Mouse (Mus musculus): Measurements from ENCODE around the gene Lrrc17. TPM values are rescaled to one million over a fixed set of nuclear protein-coding genes. Genes with fewer than 3 reads are reported as not detected.

Lrrc17 gene
- polyA plus RNA-seq, 1 experiment from 2014 or later, result 66.1 TPM

DNA sequence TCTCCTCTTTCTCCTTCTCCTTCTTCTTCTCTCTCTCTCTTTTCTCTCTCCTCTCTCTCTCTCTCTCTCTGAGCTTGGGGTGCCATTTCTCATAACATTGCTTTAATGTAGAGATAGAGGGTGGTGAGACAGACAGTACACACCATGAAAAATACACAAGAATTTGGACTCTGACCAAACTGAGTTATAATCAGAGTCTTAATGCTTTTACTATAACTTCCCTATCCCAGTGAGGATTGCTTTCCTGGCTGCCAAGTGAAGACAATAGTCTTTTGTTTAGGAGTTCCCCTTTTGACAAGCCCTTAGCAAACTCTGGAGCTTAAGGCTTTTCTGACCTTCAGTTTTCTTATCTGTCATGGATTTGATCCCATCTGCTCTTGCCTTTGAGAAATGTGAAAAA is 1.9 kb downstream of the Lrrc17 start:
- no peak for ATAC-seq (ENCODE audit: insufficient number of reproducible peaks, insufficient read depth, low FRiP score, low read depth)
- H3K9ac ChIP-seq (replicated peaks; ENCODE audit: low read depth, low read length), result no peak overlapping the region
- H3K27ac ChIP-seq (ENCODE audit: low read length), result no peak overlapping the region

DNA sequence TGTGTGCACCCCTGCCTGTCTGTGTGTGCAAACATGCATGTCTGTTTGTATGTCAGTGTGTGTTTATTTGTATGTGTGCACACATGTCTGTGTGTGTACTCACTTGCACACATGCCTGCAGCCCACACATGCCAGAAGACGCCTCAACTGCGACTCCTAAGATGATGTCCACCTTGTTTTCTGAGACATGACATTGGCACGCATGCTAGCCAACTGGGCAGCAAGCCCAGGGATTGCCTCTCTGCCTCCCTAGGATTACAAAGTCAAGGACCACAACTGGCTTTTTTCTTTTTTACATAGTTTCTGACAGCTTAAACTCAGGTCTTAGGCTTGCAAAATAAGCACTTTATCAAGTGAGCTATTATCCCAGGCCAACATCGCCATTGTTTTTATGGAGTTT is 2.4 kb downstream of the Lrrc17 start:
- Histone ChIP-seq H3K9ac (replicated peaks; ENCODE audit: low read depth, low read length) (no peak overlapping the region), H3K27me3 (ENCODE audit: control insufficient read depth, insufficient read depth, low read length) (no peaks in the 10 kb centered on the region), H3K36me3 (ENCODE audit: control insufficient read depth, insufficient read depth, low read length) (no peaks in the 10 kb centered on the region), H3K9me3 (ENCODE audit: control insufficient read depth, low read depth, low read length) (no peaks in the 10 kb centered on the region), H3K27ac (ENCODE audit: low read length) (no peak overlapping the region), H3K4me3 (ENCODE audit: low read depth, low read length) (no peak overlapping the region), H3K4me1 (ENCODE audit: control insufficient read depth, insufficient read depth, low read length) (peaks cover 13% of the 10 kb centered on the region), H3K4me2 (replicated peaks; ENCODE audit: low read depth, low read length) (peak overlapping the region; percentile 49; the same call in 1 of the 2 replicates)
- ATAC-seq (ENCODE audit: insufficient number of reproducible peaks, insufficient read depth, low FRiP score, low read depth), result no peak
- 61% methylated on average over 4 of the region's 4 CpGs for WGBS

More for the DNA sequence above, 1.9 kb downstream of the Lrrc17 start:
- Histone ChIP-seq H3K36me3 (ENCODE audit: control insufficient read depth, insufficient read depth, low read length) (no peaks in the 10 kb centered on the region), H3K4me1 (ENCODE audit: control insufficient read depth, insufficient read depth, low read length) (peaks cover 13% of the 10 kb centered on the region), H3K4me2 (replicated peaks; ENCODE audit: low read depth, low read length) (peak overlapping the region; percentile 49), H3K9me3 (ENCODE audit: control insufficient read depth, low read depth, low read length) (no peaks in the 10 kb centered on the region), H3K4me3 (ENCODE audit: low read depth, low read length) (peak overlapping the region; percentile 36; the same call in 1 of the 2 replicates), H3K27me3 (ENCODE audit: control insufficient read depth, insufficient read depth, low read length) (no peaks in the 10 kb centered on the region)

- no peaks in the 10 kb centered on the region for H3K36me3 ChIP-seq (ENCODE audit: control insufficient read depth, insufficient read depth, low read length)
- 79% methylated on average over 8 of the region's 8 CpGs for WGBS
- H3K27me3 ChIP-seq (ENCODE audit: control insufficient read depth, insufficient read depth, low read length), result no peaks in the 10 kb centered on the region
- H3K27ac ChIP-seq (ENCODE audit: low read length), result no peak overlapping the region
- peaks cover 13% of the 10 kb centered on the region for H3K4me1 ChIP-seq (ENCODE audit: control insufficient read depth, insufficient read depth, low read length)
- no peak overlapping the region for H3K4me2 ChIP-seq (replicated peaks; ENCODE audit: low read depth, low read length)
- no peaks in the 10 kb centered on the region for H3K9me3 ChIP-seq (ENCODE audit: control insufficient read depth, low read depth, low read length)
- H3K4me3 ChIP-seq (ENCODE audit: low read depth, low read length), result no peak overlapping the region
- ATAC-seq (ENCODE audit: insufficient number of reproducible peaks, insufficient read depth, low FRiP score, low read depth), result no peak
- no peak overlapping the region for H3K9ac ChIP-seq (replicated peaks; ENCODE audit: low read depth, low read length)
Measured at GRCm38 (mm10) chr5:21547005-21547404, 3.6 kb downstream of the Lrrc17 start.

DNA sequence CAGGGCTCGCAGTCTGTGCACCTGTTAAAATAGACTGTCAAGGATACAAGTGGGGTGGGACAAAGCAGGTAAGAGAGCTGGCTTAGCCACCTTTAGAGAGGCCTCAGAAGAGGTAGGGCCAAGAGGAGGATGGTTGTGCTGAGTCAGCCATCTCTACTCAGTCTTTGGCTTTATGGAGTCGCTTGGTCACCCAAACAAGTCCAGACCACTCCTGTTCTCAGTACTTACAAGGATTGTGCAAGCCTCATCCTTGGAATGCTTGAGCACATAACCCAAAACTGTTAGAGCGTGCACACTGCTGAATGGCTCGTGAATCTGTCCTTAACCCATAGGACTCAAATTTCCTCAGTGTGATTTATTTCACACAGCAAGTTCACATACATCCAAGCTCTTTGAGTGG is 10.3 kb downstream of the Lrrc17 start:
- Histone ChIP-seq H3K36me3 (ENCODE audit: control insufficient read depth, insufficient read depth, low read length) (no peaks in the 10 kb centered on the region), H3K27ac (ENCODE audit: low read length) (no peak overlapping the region), H3K9me3 (ENCODE audit: control insufficient read depth, low read depth, low read length) (no peaks in the 10 kb centered on the region), H3K4me2 (replicated peaks; ENCODE audit: low read depth, low read length) (no peak overlapping the region), H3K9ac (replicated peaks; ENCODE audit: low read depth, low read length) (no peak overlapping the region), H3K4me3 (ENCODE audit: low read depth, low read length) (no peak overlapping the region), H3K27me3 (ENCODE audit: control insufficient read depth, insufficient read depth, low read length) (no peaks in the 10 kb centered on the region), H3K4me1 (ENCODE audit: control insufficient read depth, insufficient read depth, low read length) (no peaks in the 10 kb centered on the region)
- no peak for ATAC-seq (ENCODE audit: insufficient number of reproducible peaks, insufficient read depth, low FRiP score, low read depth)
- WGBS, result 86% methylated on average over 4 of the region's 4 CpGs

DNA sequence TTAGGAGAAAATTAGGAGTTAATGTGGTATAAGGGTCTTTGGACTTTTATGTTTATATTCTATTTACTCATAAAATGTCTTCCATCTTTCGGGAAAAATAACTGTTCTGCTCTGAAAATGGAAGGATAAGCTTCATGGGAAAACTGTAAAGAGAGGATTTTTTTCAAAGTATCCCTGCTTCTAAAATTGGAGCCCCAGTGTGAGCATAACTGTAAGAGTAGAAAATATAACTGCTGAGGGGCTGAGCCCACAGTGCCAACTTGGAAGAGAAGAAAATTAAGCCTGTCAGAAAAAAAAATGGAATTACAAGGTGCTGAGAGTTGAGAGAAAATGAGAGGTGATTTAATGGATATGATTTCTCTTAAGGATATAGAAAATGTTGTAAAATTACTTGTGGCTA is 11.4 kb downstream of the Lrrc17 start:
- no peak for ATAC-seq (ENCODE audit: insufficient number of reproducible peaks, insufficient read depth, low FRiP score, low read depth)
- no peak overlapping the region for H3K9ac ChIP-seq (replicated peaks; ENCODE audit: low read depth, low read length)
- no peak overlapping the region for H3K27ac ChIP-seq (ENCODE audit: low read length)
- no peaks in the 10 kb centered on the region for H3K36me3 ChIP-seq (ENCODE audit: control insufficient read depth, insufficient read depth, low read length)
- no peaks in the 10 kb centered on the region for H3K4me1 ChIP-seq (ENCODE audit: control insufficient read depth, insufficient read depth, low read length)
- no peaks in the 10 kb centered on the region for H3K27me3 ChIP-seq (ENCODE audit: control insufficient read depth, insufficient read depth, low read length)
- H3K4me3 ChIP-seq (ENCODE audit: low read depth, low read length), result no peak overlapping the region
- no peaks in the 10 kb centered on the region for H3K9me3 ChIP-seq (ENCODE audit: control insufficient read depth, low read depth, low read length)
- no peak overlapping the region for H3K4me2 ChIP-seq (replicated peaks; ENCODE audit: low read depth, low read length)
- WGBS, result 86% methylated on average over 1 of the region's 1 CpGs

DNA sequence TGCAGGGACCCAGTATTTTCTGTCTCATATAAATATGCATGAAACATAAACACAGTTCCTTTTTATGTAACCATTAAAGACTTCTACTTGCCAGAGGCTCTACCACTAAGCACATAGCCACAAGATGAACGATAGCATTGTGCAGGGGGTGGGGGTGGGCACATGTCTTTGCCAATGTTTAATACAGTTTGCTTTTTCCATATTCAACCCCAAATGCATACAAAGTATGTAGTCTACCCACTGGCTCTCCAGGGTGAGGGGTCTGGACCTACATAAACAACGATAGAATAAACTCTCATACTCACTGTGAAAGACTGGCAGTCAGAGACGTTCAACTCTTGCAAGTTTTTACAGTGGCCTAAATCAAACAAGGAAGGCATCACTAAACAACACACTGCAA is 13.1 kb downstream of the Lrrc17 start:
- Histone ChIP-seq H3K4me2 (replicated peaks; ENCODE audit: low read depth, low read length) (no peak overlapping the region), H3K4me3 (ENCODE audit: low read depth, low read length) (no peak overlapping the region), H3K27me3 (ENCODE audit: control insufficient read depth, insufficient read depth, low read length) (no peaks in the 10 kb centered on the region), H3K4me1 (ENCODE audit: control insufficient read depth, insufficient read depth, low read length) (no peaks in the 10 kb centered on the region), H3K9me3 (ENCODE audit: control insufficient read depth, low read depth, low read length) (no peaks in the 10 kb centered on the region), H3K36me3 (ENCODE audit: control insufficient read depth, insufficient read depth, low read length) (no peaks in the 10 kb centered on the region), H3K9ac (replicated peaks; ENCODE audit: low read depth, low read length) (no peak overlapping the region), H3K27ac (ENCODE audit: low read length) (no peak overlapping the region)
- 49% methylated on average over 3 of the region's 3 CpGs for WGBS
- no peak for ATAC-seq (ENCODE audit: insufficient number of reproducible peaks, insufficient read depth, low FRiP score, low read depth)

GRCm38 (mm10) chr5:21563936-21564335 is 20.6 kb downstream of the Lrrc17 start:
- Histone ChIP-seq H3K4me3 (ENCODE audit: low read depth, low read length) (no peak overlapping the region), H3K9me3 (ENCODE audit: control insufficient read depth, low read depth, low read length) (no peaks in the 10 kb centered on the region), H3K27ac (ENCODE audit: low read length) (no peak overlapping the region), H3K4me1 (ENCODE audit: control insufficient read depth, insufficient read depth, low read length) (no peaks in the 10 kb centered on the region), H3K4me2 (replicated peaks; ENCODE audit: low read depth, low read length) (no peak overlapping the region), H3K27me3 (ENCODE audit: control insufficient read depth, insufficient read depth, low read length) (no peaks in the 10 kb centered on the region), H3K36me3 (ENCODE audit: control insufficient read depth, insufficient read depth, low read length) (no peaks in the 10 kb centered on the region), H3K9ac (replicated peaks; ENCODE audit: low read depth, low read length) (no peak overlapping the region)
- WGBS, result 86% methylated on average over 2 of the region's 2 CpGs
- no peak for ATAC-seq (ENCODE audit: insufficient number of reproducible peaks, insufficient read depth, low FRiP score, low read depth)

DNA sequence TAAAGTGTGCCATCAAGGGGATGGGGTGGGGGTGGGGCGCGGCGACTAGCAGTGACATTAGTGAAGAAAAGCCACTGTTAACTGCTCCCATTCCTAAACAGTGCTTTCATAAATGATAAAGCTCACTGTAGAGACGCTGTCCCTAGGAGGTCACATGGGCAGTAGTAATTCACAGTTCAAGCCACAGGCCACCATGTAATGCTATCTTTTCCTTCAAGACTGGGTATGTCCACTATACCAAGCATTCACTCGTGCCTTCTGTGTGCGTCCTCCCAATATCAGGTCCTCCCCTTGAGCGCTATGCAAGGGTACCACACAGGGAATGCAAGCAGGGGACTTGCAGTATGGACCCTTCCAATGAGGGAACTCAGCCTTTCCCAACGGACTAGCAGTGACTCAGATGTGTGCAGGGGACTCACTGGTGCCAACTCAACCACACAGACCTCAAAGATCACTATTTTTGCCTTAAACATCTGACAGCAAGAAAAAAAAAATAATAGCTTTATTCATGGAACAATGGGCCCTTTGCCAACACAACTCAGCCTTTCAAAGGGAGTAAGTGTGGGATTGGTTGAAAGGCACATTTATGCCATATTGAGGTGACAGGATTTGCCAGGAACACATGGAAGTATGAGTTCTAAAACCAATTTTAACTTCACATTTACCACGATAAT is 22.2 kb downstream of the Lrrc17 start:
- Histone ChIP-seq H3K27me3 (ENCODE audit: control insufficient read depth, insufficient read depth, low read length) (no peaks in the 10 kb centered on the region), H3K9me3 (ENCODE audit: control insufficient read depth, low read depth, low read length) (no peaks in the 10 kb centered on the region), H3K9ac (replicated peaks; ENCODE audit: low read depth, low read length) (no peak overlapping the region), H3K4me2 (replicated peaks; ENCODE audit: low read depth, low read length) (no peak overlapping the region), H3K4me3 (ENCODE audit: low read depth, low read length) (no peak overlapping the region), H3K27ac (ENCODE audit: low read length) (no peak overlapping the region), H3K36me3 (ENCODE audit: control insufficient read depth, insufficient read depth, low read length) (no peaks in the 10 kb centered on the region), H3K4me1 (ENCODE audit: control insufficient read depth, insufficient read depth, low read length) (no peaks in the 10 kb centered on the region)
- ATAC-seq (ENCODE audit: insufficient number of reproducible peaks, insufficient read depth, low FRiP score, low read depth), result no peak
- 88% methylated on average over 9 of the region's 9 CpGs for WGBS

DNA sequence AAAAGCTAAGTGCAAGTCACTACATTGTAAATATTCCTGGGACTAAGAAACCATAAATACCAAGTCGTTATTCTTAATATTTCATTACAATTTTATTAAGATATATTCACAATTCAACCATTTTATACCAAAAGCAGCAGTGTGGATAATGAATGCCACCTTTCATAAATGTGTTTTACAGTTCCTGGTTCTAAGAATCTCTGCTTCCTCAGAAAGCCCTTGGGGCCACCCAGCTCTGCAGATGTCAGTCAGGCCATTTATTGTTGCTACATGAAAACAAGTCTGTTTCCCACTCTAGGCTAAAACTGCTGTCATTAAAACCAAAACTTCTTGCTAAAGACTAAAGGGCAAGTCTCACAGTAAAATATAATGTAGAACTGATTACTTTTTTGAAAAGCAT is 24.4 kb downstream of the Lrrc17 start:
- Histone ChIP-seq H3K4me2 (replicated peaks; ENCODE audit: low read depth, low read length) (no peak overlapping the region), H3K27me3 (ENCODE audit: control insufficient read depth, insufficient read depth, low read length) (no peaks in the 10 kb centered on the region), H3K9ac (replicated peaks; ENCODE audit: low read depth, low read length) (no peak overlapping the region), H3K4me3 (ENCODE audit: low read depth, low read length) (no peak overlapping the region), H3K36me3 (ENCODE audit: control insufficient read depth, insufficient read depth, low read length) (no peaks in the 10 kb centered on the region), H3K27ac (ENCODE audit: low read length) (no peak overlapping the region), H3K4me1 (ENCODE audit: control insufficient read depth, insufficient read depth, low read length) (no peaks in the 10 kb centered on the region), H3K9me3 (ENCODE audit: control insufficient read depth, low read depth, low read length) (no peaks in the 10 kb centered on the region)
- WGBS, result 73% methylated on average over 1 of the region's 1 CpGs
- ATAC-seq (ENCODE audit: insufficient number of reproducible peaks, insufficient read depth, low FRiP score, low read depth), result no peak

Measured in stomach, embryonic 14.5 days (tissue).